Mouse (Mus musculus): ENCODE measurements around the gene Mpzl3. TPM values are rescaled to one million over a fixed set of nuclear protein-coding genes. Genes with fewer than 3 reads are reported as not detected.

The Mpzl3 gene
- total RNA-seq, 2 experiments from 2014 or later, result 3.6 to 5.1 TPM

DNA sequence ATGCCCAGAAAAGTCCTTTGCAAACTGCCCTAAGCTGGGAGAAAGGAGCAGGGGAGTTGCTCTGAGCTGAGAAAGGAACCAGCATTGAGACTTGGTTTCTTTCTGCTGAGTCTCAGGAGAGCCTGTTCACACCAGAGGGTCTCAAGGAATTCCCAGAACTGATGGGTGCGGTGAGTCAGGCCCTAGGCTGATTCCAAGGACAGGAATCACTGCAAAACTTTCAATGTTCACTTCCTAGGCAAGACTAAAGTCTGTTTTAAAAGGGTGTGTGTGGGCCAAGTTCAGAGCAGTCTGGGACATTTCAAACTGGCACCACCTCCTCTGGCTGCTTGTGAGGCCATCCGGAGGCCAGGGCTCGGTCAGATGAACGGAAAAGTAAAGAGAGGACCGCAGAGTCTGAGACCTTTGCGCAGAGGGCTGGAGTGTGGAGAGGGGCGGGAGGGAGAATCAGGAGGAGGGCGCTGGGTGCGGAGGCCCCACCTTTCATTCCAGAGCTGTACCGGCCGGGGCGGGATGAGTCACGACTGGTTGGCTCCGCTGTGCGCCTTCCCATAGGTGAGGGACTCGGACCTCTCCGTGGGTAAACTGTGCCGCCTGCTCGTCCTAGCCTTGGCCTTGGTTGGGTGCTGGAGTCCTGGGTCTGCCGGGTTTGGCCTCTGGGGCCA, 12.8 kb upstream of the Mpzl3 start:
- DNase-seq (ENCODE audit: low spot score in 2 of 2), result peak in 1 of 2 experiments; percentile 24

DNA sequence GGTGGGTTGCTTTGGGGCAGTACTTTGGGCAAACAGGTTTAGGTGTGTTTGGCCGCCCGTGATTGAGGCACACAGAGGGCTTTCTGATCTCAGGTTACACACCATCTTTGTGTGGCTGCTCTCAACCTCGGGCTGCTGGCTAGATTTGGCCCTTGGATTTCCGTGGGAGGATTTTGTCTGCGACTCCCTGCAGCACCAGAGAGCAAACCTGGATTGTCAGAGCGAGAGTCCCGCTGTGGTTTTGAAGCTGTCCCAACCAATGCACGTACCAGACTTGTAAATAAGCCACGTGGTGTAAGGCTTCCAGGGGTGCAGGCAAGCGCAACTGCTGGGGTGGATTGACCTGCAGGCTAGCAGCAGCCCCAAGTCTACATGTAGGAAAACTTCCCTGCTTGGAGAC, 12.0 kb upstream of the Mpzl3 start:
- no peak for DNase-seq (ENCODE audit: low spot score in 2 of 2)

DNA sequence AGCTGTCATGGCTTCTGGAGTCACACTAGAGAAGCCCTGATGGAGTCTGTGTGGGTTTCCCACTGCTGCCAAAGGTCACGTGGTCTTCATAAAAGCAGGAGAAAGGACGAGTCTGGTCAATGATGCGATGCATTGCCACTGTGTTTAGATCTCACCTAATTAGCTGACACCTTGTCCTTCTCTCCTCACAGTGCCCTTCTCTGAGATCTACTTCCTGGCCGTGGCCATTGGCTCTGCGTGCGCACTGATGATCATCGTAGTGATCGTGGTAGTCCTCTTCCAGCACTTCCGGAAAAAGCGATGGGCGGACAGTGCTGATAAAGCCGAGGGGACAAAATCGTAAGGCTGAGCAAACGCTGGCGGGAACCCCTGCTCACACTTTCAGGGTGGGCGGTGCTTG, 8.0 kb upstream of the Mpzl3 start:
- no peak for DNase-seq (ENCODE audit: low spot score in 2 of 2)

DNA sequence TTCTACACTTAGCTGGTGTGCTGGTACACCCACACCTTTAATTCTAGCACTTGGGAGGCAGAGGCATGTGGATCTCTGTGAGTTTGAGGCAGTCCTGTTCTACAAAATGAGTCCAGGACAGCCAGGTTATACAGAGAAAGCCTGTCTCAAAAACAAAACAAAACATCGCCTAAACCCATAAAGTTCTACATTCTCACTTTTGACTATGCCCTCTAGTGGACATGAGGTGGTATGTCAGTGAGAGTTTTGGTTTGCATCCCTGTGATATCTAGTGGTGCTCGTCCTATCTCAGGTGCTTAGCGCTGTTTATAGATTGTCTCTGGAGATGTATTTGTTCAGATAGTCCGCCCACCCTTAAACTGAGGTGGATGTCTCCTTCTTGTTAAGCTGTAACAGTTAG, 6.5 kb upstream of the Mpzl3 start:
- DNase-seq (ENCODE audit: low spot score in 2 of 2), result no peak

DNA sequence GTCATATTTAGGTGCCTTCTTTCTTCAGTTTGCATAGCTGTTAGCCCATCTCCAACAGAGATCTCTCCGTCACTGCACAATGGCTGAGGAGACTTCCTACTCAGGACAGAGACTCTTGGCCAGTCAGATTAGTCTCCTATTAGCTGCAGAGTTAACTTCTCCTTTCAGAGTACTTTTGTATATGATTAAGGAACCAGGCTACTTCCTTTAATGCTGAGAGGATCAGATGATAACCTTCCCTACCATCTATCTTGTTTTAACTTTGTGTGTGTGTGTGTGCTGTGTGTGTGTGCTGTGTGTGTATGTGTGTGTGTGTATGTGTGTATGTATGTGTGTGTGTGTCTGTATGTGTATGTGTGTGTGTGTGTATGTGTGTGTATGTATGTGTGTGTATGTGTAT, 5.3 kb upstream of the Mpzl3 start:
- DNase-seq (ENCODE audit: low spot score in 2 of 2), result no peak

DNA sequence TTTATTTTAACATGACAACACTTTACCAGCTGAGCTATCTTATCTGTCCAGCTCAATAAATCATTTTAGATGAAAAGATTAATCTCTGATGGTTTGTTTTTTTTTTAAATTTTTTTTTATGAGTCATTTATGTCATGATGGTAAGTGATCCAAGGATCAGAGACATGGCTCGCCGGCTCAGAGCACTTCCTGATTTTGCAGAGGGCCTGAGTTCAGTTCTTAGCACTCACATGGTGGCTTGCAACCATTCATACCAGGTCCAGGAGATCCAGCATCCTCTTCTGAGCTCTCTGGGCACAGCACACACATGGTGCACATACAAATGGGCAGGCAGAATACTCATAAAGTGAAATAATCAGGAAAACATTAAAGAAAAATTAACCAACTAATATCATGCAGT, 4.7 kb upstream of the Mpzl3 start:
- no peak for DNase-seq (ENCODE audit: low spot score in 2 of 2)

DNA sequence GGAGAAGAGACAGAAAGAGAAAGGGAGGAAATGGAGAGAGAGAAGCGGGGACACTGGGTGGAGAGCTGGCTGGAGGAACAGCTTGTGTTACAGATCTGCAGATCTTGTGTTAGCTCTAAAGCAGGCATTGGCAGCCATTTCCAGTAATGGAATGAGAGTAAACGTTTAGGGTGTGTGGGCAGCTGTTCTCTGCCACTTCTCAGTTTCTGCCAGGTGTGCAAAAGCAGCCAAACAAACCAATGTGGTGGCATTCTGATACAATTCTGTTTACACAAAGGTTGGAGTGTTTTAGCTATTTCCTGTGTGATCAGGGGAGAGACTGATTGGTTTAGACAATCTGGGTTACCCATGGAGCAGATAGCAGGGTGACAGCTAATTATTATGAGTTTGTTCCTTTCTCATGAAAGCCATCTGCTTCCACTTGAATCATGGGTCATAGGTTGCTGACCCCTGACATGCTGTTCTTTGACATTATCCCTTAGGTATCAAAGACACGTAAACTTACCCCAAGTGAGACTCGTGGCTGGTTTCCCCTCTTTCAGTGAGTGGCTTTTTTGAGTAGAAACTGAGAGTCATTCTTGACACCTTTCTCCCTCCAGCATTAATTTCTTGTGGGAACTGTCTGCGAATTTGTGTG, 3.4 kb downstream of the Mpzl3 start:
- no peak for DNase-seq (ENCODE audit: low spot score in 2 of 2)

DNA sequence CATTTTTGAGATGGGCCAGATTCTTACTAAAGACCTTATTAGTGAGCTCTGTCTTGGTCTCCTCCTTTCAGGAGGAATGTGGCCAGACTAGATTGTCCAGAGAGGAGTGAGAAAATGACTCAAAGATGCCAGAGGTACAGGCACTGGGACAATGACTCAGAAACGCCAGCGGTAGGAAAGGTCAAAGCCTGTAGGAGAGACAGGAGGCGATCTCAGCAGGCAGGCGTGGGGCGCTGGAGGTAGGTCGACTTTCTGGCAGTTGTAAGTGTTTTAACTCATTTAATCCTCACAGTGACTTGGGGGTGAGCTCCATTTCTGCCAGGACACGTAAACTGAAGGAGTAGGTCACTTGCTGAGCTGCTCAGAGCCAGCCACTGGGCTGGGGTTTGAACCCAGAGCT, 5.2 kb downstream of the Mpzl3 start:
- DNase-seq (ENCODE audit: low spot score in 2 of 2), result no peak

DNA sequence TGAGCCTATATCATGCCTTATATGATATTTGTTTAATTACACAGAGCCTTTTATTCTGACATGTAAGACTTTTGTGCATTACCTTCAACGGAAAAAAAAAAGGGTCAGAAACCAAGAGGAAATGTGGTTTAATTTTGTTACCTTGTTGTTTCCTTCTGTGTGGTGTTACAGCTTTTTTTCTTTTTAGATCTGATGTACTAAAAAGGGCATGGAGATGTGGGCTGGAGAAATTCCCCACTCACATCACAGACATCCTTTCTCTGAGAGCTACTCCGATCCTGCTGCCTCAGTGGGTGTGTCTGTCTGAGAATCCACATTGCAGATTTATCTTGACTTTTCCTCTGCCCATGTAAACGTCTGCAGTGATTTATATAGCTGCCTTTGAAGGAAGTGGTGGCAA, 7.7 kb downstream of the Mpzl3 start:
- DNase-seq (ENCODE audit: low spot score in 2 of 2), result no peak

DNA sequence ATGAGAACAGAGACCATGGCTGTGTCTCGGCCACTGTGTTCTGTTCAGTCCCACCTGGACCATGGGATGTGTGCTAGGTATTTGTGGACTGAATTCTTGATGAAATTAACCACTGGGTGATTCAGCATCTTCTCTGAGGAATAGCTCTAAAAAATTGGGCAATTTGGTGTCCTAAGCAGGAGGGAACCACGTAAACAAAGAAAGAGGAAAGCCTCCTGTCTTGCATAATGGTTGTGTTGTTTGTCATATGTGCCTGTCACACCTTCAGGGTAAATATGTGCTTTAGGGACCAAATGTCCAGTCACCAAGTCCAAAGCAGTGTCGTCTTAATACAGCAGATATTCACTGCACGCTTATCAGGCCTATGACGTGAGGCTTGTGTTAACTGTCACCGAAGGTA, 9.4 kb downstream of the Mpzl3 start:
- DNase-seq (ENCODE audit: low spot score in 2 of 2), result no peak

DNA sequence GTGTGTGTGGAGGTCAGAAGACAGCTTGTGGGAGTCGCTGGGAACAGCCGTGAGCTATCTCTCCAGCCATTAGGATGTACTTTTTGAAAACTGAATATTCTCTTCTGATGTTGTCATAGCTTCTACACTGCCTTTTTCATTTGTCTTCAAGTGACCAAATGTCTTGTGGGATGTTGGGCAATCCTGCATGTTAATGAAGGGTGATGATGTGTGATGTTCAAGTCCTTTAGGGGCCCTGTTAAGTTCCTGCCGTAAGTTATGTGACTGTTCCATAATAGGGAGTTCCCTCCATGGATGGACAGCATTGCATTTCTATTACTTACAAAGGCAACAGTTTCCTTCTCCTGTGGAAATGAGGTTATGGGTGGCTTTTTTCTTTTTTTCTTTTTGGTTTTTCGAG, 11.7 kb downstream of the Mpzl3 start:
- no peak for DNase-seq (ENCODE audit: low spot score in 2 of 2)

DNA sequence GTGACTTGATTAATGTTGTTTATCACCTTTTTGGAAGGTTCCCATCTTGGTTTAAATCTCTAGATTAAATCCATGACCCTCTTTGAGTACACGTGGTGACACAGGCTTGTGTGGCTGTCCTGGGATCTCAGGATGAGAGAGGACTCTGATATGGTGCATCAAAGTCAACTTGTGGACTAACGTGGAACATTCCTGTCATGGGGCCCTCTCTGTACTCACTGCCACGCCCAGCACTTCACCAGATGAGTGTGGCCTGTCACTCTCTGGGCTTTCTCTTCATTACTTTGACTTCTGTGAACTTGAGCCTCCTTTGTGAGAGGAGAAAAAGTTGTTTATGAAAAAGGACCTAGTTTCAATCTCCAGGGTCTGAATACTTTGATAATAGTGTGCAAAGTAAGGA, 16.8 kb downstream of the Mpzl3 start:
- DNase-seq (ENCODE audit: low spot score in 2 of 2), result no peak

DNA sequence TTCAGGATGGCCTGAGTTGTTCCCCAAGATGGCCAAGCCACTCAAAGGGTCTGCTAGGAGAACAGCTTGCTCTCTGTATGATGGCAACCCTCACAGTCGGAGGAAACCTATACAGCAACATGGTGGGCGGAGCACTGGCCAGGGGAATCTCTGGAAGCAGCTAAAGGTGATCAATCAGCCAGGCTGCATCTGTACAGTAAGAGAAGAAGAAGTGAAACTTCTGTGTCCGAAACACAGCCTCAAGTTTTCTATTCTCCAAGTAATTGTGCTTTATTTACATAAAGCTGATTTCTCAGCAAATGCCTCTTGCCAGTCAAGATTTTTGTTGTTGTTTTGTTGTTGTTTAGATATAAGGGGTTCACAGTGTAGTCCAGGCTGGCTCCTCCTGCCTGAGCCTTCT, 22.9 kb downstream of the Mpzl3 start:
- no peak for DNase-seq (ENCODE audit: low spot score in 2 of 2)

DNA sequence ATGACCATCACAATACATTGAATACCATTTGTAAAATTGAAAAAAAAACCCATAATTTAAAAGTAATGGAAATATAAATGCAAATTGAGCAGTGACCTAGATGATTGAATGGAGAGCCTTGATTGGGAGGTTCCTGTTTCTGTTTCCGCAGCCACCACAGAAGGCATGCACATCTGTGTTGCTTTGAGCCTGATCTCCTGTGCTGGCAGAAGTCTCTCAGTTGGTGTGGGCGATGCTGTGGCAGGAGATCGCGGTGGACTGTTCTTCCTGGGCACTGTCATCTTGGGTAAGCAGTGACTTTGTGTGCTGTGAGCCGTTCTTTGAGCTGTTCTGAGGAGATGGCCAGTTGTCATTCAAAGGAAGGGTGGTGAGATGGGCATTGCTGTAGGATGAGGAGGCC, 24.0 kb downstream of the Mpzl3 start, which contains the start of gene Jaml:
Jaml (plus strand) TSS at position 173 of the 400 bp plus-strand sequence.
- no peak for DNase-seq (ENCODE audit: low spot score in 2 of 2)

DNA sequence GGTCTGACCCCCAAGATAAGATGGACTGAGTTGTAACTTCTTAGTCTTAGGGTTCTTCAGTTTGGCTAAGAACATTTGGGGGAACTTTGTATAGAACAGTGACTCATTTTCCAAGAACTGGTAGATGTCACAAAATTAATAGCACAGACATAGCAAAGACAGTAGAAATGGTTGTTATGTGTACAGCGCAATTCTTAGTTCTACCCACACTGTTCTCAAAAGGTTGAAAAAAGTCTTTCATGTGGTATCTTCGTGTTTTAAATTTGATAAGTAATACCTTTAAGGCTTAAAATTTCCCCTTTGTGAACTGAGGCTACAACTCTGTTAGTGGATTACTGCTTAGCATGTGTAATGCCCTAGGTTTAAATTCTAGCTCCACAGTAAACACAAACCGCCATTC, 28.1 kb downstream of the Mpzl3 start:
- no peak for DNase-seq (ENCODE audit: low spot score in 2 of 2)

DNA sequence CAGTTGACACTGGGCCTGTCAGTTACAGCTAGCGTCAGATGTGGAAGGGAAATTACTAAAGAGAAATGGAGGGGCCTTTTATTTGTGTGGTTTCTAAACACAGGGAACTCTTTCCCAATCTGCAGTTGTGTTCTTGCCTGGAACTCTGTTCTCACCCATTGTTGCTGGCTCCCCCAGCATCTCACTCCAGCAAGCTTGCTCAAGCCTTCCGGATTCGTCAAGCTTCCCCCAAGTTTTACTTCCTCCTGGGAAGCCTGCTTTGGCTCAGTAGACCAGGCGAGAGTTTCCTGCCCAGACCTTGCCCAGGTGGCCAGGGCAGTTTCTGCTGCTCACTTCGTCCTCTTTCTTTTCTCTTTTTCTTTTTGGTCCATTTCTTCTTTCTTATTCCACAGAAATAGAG, 29.6 kb downstream of the Mpzl3 start:
- no peak for DNase-seq (ENCODE audit: low spot score in 2 of 2)

DNA sequence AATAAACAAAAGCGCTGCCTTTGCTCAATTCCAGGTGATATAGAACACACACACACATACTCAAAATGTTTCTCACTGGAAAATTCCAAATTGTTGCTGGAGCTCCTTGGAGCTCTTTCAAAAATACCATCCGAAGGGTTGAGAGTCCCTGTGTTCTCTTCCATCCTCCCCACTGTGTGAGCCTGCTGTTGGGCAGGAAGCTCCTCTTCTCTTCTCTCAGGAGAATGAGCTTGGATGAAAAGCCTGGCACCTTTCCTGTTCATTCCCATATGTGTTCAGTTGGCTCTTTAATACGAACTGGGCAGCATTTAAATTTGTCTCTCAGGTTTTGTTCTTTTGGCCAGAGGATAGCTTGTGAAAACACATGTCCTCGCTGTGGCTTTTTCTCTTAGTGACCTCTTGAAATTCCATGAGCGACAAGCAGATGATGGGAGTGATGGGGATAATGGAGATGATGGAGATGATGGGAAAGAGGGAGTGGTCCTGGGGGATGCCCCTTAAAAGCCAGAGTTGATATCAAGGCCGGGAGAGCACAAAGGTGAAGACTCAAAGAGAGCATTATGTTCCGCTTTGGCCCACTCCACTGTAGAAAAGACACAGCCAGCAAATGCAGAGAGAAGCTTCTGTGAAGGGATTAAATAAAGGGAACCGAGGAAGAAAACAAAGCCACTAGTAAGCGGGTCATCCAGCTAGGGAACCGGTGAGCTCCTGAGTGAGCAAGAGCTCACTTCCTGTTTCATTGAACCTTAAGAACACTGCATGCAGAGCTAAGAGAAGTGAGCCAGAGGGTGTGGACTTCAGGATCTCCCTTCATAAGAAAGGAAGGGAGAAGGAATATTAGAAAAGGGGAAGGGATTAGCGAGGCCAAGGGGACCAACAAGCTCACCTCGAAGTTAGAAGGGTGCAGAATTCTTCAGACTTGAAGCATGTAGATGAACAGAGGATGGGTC, 31.0 kb downstream of the Mpzl3 start:
- no peak for DNase-seq (ENCODE audit: low spot score in 2 of 2)

DNA sequence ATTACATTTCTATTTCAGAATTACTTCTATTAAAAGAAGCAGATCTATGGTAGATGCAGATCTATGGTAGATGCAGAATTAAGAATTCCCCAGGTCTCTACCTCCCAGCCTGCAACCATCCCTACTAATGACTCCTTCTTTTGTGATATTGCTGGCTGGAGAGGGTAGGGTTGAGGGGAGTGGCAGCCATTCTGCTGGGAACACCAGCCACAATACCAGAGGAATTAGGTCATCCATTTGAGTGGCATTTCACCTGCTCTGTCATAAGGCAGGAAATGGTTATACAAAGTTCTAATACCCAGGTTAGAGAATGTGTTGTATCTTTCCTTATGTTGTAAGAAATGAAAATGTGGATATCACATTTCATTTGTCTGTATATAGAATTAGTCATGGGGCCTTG, 33.1 kb downstream of the Mpzl3 start:
- DNase-seq (ENCODE audit: low spot score in 2 of 2), result no peak

DNA sequence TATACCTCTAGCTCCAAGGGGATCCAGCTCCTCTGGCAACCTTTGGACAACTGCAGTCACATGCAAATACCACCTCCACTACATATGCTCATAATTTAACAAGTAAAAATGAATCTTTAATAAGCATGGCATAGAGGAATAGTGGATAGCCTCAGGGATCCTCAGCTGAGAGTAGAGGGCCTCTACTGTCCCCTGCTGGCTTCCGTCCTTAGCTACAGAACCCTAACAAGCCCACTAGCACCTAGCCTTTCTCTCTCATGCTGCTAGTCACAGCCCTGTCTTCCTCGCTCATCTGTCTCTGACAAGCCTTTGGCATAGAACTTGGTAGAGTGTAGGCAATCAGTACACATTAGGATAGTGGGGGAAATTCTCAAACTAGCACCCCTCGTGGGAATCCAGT, 35.8 kb downstream of the Mpzl3 start:
- DNase-seq (ENCODE audit: low spot score in 2 of 2), result no peak

DNA sequence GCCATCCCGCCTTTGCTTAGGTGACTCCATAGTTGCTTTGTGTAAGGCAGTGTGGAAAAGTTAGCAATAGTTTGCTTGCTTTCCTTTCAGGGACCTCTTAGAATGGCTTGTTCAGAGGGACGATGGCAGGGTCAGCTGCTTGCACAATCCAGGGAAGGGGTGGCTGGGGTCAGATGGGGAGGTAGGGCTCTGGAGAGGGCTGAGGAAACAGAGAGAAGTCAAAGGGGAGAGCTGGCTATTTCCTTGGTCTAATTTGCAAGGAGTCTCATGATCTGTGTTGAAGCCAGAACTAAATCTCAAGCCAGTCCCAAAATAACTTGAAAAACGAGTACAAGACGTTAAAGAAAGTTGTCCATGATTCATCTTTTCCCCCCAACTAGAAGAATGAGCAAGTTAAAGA, 37.7 kb downstream of the Mpzl3 start:
- DNase-seq (ENCODE audit: low spot score in 2 of 2), result no peak

DNA sequence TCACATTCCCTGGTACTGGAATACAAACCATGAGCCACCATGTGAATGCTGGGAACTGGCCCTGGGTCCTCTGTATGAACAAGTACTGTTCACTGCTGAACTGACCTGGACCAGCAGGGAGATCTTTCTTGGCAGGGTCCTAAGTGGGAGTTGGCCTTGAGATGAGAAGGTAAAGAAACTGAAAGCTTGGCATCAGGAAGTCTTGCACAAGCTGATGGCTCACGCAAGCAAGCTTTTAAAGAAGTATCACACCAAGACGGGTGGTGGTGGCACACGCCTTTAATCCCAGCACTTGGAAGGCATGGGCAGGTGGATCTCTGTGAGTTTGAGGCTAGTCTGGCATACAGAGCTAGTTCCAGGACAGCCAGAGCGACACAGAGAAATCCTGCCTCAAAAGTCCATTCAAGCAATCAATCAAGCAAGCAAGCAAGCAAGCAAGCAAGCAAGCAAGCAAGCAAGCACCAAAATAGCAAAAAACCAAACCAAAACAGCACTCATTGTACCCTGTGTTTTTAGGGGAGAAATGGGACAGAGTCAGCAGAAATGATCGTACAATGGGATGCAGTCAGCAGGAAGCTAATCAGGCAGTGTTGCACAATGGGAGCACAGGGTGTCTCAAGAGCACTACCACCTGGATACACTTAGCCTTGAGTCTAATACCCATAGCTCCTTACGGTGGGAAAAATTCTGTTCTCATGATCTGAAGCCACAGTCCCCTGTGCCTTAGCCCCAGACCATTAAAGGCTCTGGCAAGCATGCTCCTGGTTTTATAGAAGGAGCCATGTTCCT, 40.4 kb downstream of the Mpzl3 start:
- DNase-seq (ENCODE audit: low spot score in 2 of 2), result no peak

All from adrenal gland, postnatal 4 days (tissue).